Mouse (Mus musculus) mesoderm, embryonic 11.5 days (tissue): ENCODE measurements around the gene Hist1h4f.
"Not testable (repeated sequence)": the region's sequence is repeated elsewhere in the genome, so short reads cannot be mapped to it uniquely, and the experiment has no call there.

Experiments
- DNase-seq: peaks from one replicate; pipeline ENCODE4 v3.0.0-alpha.2; 2012; ENCODE audit warnings: low read depth, low spot score

Gene Hist1h4f

DNA sequence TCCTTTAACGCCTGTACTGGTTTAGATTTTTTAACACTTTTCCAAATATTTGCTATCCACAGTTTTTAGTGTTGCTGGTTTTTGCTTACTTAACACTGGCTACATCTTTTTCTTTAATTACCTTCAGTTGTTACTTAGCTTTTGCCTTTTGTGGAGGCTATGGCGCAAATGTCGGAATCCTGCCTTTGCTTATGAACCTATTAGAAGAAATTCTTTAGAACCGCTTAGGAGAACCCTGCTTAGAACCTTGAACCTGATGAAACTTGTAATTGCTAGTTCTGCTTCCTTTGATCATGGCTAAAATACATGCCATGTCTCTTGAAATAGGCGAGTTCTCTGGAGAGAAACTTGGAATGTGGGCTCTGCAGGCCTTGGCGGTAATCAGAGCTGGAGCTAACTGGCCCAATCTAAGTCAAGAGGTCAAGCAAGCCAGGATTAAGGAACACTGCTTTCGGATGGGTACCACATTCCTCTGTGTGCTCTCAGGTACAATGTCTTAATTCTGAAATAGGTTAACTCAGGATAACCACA, 25.0 kb upstream of the Hist1h4f start:
- no peak for DNase-seq

DNA sequence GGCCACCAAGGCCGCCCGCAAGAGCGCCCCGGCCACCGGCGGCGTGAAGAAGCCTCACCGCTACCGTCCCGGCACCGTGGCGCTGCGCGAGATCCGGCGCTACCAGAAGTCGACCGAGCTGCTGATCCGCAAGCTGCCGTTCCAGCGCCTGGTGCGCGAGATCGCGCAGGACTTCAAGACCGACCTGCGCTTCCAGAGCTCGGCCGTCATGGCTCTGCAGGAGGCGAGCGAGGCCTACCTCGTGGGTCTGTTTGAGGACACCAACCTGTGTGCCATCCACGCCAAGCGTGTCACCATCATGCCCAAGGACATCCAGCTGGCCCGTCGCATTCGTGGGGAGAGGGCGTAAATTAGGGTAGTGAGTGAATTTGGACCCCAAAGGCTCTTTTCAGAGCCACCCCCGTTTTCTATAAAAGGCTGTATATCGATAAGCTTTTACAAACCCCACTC, 24.4 kb upstream of the Hist1h4f start:
- not testable (repeated sequence) for DNase-seq

DNA sequence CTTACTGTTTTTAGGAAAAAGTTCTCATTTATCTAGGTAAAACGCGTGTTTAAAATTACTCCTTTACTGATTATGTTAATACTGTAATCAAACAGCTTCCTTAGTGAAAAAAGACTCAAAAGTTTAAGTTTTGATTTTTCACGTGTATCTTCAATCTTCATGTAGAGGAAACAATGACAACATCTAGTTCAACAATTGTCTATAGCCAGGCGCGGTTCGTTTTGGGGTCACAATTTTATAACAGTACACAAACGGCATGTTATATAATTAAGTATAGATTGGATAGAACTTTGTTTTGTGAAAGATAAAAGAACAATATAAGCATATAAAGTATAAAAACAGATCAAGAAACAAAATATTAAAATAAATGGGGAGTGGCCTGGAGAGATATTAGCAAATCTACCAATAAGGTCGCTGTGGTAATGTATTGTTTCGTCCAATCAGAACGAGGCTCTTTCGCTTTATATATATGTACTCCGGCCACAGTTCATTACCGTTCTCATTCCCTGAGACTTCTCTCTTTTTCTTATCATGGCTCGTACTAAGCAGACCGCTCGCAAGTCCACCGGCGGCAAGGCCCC, 23.9 kb upstream of the Hist1h4f start, which contains the start of gene Hist1h3d:
TSS of gene Hist1h3d (plus strand) at position 493 of the 581 bp plus-strand sequence.
- peak; percentile 87 for DNase-seq

DNA sequence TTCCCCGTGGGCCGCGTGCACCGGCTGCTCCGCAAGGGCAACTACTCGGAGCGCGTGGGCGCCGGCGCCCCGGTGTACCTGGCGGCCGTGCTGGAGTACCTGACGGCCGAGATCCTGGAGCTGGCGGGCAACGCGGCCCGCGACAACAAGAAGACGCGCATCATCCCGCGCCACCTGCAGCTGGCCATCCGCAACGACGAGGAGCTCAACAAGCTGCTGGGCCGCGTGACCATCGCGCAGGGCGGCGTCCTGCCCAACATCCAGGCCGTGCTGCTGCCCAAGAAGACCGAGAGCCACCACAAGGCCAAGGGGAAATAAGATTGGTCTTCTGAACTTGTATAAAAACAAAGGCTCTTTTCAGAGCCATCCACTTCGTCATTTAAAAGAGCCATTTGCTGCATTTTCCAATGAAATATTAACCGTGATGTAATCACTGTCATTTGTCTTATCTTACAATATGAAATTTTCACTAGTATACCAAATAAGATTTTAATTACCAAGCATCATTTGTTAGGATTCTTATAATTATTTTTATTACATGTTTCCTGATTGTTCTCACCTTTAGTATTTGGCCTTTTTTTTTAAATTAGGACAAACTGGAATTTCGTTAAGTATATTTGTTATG, 23.2 kb upstream of the Hist1h4f start:
- not testable (repeated sequence) for DNase-seq

DNA sequence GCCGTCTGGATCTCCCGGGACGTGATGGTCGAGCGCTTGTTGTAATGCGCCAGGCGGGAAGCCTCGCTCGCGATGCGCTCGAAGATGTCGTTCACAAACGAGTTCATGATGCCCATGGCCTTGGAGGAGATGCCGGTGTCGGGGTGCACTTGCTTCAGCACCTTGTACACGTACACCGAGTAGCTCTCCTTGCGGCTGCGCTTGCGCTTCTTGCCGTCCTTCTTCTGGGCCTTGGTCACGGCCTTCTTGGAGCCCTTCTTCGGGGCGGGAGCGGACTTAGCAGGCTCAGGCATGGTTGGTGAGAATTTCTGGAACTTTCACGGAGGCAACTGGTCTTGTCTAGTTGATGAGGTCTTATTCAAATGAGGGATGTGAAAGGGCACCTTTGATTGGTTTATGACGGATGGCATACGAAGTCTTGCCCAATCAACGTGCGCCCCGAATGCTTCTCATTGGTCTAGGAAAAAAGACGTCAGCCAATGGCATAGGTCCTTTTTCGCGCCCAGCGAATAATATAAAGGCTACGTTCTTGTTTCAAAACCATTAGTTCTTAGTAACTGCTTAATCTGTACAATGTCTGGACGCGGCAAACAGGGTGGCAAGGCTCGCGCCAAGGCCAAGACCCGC, 22.6 kb upstream of the Hist1h4f start, which contains the start of the genes Hist1h2bf and Hist1h2ad:
TSS of gene Hist1h2bf (minus strand) at position 299 of the 627 bp plus-strand sequence.
TSS of gene Hist1h2ad (plus strand) at position 484 of the 627 bp plus-strand sequence.
- peak; percentile 97 for DNase-seq

DNA sequence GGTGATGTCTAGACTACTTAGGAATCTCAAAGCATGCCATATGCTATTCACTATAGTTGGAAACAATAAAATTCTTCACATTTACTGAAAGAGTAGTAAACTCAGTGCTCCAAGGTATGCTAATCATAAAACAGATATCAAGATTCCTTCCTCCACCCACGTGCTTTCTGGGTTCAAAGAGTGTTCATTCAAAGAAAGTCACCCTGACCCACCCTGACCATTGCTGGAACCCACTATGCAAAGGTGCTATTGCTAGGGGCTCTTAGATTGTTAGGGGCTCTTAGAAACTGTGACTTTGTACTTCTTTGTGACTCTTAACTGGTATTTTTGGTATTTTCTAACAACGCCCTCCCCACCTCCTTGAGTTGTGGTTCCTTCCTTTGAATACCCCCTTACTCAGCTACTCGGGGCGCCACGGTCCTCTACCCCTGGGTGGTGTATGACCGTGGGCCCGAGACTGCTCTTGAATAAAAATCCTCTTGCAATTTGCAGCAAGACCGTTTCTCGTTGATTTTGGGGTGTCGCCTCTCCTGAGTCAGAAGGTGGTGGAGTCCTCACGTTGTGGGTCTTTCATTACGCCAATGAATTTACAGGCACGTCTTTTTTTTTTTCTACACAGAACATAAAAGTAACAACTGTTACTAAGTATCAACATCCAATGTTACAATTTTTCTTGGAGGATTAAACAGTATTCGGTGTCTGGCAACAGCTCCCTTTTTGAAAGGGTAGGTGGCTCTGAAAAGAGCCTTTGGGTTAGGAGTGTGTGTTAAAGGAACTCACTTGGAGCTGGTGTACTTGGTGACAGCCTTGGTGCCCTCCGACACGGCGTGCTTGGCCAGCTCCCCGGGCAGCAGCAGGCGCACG, 21.8 kb upstream of the Hist1h4f start:
- not testable (repeated sequence) for DNase-seq

DNA sequence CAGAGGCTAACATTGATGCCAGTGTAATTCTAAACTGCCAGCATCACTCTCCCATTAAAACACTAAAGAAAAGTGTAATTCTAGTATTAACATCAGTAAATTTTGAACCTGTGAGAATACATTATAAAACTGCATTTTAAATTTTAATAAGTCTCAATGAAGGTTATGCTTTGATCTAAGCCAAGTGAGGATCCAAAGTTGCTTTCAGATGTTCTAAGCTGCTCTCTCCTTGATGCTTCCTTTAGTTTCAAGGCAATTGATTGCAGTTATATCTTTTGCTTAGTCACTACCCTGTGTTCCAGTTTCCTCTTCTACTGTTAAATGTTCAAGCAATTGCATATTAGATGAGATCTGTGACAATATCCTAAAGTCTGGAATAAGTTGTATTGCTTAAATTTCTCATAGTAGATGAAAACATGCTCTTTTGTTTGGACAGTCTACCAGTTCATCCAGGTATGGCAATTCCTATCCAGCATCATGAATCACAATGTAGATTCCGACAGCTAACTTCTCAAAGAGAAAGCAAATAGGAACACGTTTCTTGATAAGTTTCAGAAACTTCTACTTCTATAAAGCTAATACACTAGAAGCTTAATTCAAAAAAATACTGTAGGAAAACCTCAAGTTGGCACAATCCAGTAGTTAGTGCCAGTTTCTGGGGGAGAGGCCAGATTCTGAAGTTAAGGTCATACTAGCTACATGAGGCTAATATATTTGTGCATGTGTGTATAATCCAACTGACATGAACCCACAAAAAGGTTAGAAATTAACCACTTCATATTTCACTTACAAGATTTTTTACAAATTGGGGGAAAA, 21.0 kb upstream of the Hist1h4f start:
- no peak for DNase-seq

DNA sequence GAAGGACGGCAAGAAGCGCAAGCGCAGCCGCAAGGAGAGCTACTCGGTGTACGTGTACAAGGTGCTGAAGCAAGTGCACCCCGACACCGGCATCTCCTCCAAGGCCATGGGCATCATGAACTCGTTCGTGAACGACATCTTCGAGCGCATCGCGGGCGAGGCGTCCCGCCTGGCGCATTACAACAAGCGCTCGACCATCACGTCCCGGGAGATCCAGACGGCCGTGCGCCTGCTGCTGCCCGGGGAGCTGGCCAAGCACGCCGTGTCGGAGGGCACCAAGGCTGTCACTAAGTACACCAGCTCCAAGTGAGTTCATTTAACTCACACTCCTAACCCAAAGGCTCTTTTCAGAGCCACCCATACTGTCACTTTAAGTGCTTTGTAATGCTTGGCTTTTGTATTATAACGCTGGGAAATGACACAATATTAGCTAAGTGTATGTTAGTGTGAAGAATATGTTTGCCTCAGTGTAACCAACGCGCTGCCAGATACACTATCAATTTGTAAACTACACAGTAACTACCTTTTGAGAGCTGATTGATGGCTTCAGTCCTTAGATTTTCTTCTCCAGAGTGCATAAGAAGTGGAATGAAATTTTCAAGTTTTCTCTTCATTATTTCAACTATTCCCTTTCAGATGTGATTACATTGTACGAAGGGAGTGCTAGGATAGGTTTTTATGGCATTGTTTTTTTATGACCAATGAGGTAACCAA, 20.2 kb upstream of the Hist1h4f start:
- DNase-seq = not testable (repeated sequence)

DNA sequence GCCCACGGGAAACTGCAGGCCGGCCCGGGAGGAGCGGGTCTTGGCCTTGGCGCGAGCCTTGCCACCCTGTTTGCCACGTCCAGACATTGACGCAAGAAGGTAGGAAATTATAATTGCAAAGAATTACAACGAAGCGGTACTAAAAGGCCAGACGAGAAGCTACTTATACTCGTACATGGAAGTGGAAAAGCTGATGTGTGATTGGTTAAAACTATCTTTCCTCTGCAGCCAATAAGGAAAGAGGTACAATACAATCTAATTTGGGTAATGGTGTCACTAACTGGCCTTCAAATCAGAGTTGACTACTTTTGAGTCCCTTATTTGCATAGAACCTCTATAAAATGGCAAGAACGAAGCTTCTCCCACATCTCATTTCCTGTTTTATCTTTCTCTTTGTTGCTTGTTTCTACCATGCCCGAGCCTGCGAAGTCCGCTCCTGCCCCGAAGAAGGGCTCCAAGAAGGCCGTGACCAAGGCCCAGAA, 19.6 kb upstream of the Hist1h4f start, which contains the start of the genes Hist1h2ae and Hist1h2bg:
TSS of gene Hist1h2ae (minus strand) at position 199 of the 482 bp plus-strand sequence.
TSS of gene Hist1h2bg (plus strand) at position 375 of the 482 bp plus-strand sequence.
- peak; percentile 90 for DNase-seq

DNA sequence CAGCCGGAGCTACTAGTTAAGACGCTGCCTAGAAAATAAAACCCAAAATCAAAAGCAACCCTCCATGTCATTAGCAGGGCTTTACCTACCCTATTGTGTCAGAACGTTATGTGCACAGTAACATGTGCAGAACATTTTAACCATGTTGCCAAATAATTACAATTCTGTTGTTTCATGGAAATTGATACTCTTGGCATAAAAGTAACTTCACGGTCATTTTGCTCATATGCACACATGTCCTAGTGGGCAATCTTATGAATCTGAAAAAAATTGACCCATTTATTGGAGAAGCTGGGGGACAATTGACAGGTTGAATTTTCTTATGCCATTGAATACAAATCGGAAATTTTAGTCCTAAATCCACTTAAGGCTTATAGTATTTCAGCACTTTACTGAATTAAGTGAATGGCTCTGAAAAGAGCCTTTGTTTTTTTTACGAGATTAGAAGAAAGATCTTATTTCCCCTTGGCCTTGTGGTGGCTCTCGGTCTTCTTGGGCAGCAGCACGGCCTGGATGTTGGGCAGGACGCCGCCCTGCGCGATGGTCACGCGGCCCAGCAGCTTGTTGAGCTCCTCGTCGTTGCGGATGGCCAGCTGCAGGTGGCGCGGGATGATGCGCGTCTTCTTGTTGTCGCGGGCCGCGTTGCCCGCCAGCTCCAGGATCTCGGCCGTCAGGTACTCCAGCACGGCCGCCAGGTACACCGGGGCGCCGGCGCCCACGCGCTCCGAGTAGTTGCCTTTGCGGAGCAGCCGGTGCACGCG, 19.0 kb upstream of the Hist1h4f start:
- DNase-seq = not testable (repeated sequence)

DNA sequence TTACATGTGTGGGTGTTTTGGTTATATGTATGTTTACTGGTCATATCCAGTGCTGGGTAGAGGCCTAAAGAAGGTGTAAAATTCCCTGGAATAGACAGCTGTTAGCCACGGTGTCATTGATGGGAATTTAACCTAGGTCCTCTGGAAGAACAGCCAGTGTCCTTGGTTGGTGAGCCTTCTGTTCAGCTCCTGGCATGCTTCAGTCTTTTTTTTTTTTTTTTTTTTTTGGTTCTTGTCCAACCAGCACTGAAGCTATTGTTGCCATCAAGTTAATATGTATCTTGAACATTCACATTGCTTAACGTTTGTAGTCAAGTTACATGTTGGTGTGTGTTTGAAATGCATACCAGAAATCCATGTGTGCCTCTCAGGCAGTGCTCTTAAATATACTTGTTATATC, 13.0 kb upstream of the Hist1h4f start:
- DNase-seq = no peak

DNA sequence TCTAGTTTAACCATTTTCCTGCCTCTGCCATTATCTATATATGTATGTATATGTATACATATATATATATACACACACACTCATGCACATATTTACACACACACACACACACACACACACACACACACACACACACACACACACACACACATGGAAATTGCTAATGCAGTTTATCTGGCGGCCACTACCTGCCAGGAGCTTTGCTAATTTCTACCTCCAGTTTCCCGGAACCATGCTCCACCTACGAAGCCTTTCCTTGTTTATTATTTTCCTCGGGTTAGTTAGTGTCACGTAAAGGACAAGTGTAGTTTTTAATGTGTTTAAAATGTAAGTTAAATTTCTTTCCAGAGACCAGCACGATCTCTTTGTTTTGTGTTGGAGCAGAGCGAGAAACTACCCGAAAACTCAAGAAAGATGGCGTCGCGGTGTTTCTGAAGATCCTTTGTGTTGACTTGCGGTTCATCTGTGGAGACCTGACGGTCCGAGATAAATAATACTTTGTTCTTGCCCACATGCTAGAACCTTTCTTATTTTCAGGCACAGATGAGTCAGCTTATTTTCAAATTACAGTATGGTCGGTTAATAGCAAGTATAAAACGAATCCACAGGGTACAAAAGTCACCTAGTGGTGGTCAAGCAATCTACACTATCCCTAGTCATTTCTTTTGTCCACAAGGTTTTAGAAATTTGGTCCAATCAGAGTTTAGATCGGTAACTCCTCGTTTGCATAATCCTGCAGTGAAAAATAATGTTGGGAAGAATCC, 11.4 kb upstream of the Hist1h4f start:
- DNase-seq = peak; percentile 82

DNA sequence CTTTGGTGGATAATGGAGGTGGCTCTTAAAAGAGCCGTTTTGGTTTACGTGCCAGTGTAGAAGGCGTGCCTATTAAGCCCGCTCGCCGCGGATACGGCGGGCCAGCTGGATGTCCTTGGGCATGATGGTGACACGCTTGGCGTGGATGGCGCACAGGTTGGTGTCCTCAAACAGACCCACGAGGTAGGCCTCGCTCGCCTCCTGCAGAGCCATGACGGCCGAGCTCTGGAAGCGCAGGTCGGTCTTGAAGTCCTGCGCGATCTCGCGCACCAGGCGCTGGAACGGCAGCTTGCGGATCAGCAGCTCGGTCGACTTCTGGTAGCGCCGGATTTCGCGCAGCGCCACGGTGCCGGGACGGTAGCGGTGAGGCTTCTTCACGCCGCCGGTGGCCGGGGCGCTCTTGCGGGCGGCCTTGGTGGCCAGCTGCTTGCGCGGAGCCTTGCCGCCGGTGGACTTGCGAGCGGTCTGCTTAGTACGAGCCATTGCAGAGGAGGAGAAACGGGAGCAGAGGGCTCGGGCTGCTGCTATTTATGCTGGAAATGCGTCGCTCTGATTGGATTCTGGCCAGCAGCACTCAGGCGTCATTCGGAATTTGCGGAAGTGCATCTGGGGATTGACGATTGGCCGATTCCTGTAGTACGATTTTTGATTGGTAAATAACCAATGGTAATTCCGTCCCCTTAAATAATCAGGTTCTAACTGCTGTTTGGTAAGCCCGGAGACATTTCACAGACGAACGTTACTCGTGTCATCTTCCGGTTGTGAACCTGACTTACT, 10.6 kb upstream of the Hist1h4f start, which contains the start of gene Hist1h3e:
TSS of gene Hist1h3e (minus strand) at position 487 of the 777 bp plus-strand sequence.
- DNase-seq = peak; percentile 98

DNA sequence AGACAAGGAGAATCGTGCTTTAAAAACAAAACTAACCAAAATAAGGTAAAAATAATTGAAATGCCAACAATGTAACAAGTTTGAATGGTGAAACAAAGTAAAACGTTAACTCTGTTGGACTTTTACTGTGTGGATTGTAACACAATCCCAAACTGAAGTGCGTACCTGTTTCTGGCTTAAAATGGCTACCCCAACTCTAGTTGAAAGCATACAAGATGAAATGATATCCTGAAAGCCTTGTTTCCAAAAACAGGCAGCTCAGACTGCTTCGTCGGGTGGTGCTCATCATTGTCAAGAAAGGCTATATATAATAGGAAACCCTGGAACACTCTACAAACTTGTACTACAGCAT, 10.1 kb upstream of the Hist1h4f start:
- DNase-seq = not testable (repeated sequence)

DNA sequence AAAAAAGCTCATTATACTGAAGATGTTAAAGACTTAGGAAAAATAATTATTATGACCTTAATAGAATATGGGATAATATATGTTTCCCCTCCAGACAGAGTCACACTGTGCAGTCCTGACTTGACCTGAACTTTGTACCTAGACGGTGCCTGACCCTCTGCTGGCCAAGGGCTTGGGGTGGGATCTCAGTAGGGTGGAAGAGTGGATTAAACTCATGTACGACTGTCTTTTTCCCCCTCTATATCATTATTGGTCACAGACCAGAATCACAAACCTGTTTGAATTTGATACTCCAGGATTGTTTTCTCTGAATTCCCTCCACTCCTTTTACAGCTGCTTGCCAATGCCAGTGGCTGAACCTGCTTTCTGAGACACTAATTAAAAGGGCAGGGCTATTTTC, 9.3 kb upstream of the Hist1h4f start:
- DNase-seq = not testable (repeated sequence)

DNA sequence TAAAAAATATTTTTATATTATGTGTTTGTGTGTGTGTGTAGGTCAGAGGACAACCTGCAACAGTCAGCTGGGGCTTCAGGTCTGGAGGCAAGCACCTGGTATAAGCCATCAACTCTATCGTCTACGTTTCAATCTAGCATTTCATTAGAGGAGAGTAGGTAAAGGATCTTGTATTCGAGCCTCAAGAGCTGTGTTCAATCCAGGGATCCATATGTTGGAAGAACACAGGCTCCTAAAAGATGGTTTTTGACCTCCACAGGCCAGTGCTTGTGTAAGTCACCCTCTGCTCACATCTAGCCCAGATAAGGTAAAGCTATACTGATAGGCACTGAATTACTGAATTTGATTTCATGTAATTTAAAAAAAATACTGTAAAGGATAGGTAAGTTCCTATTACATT, 5.5 kb upstream of the Hist1h4f start:
- DNase-seq = no peak

DNA sequence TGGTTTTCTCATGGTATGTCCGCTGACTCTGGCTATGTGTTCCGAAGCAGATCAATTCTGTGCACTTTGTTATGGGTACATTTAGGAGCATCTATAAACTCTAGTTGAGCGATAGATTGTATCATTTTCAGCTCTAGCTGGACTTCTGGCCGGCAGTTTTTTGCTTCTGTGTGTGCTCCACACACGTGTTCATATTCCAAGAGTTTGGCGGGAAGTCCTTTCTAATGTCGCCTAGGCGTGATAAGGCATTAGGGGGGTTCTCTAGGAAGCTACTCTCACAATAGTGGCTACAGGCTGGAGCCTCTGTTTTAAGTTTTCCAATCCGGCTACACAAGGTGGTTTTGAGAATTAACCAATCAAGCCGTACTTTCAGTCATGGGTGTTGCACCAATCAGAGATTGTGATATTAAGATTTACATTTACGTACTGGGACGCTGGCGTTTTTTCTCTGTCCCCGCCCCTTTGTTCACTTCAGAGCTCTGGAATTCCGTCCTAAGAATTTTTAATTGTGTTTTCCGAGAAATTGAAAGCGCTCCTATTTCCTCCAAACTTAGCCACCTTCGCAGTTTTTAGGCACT, 4.5 kb upstream of the Hist1h4f start:
- DNase-seq = peak; percentile 92
